Mouse (Mus musculus) heart, embryonic 16.5 days (tissue): ENCODE data around the gene Dgcr2. TPM values are rescaled to one million over a fixed set of nuclear protein-coding genes. Genes with fewer than 3 reads are reported as not detected.

Experiments
- ATAC-seq: fragments of 200-750 bp; cut with Nextera tagmentation; replicated peaks from 2 replicates; pipeline ENCODE4 v1.8.0; 2017; ENCODE audit warnings: moderate number of reproducible peaks; ENCODE audit not compliant: insufficient read depth, low FRiP score; ENCODE audit errors: extremely low read depth
- H3K27ac ChIP-seq: fragments of 300-500 bp; sonication (generic); 2 replicates; pipeline ENCODE4 v1.5.1; 2014; ENCODE audit warnings: mild to moderate bottlenecking, low read length, control low read depth, moderate library complexity
- H3K27me3 ChIP-seq: fragments of 300-500 bp; sonication (generic); 2 replicates; pipeline ENCODE4 v1.6.1; 2014; ENCODE audit warnings: low read length, mixed read lengths; ENCODE audit not compliant: control insufficient read depth, insufficient read depth
- H3K36me3 ChIP-seq: fragments of 300-500 bp; sonication (generic); 2 replicates; pipeline ENCODE4 v1.6.1; 2014; ENCODE audit not compliant: control insufficient read depth, insufficient read depth
- H3K4me1 ChIP-seq: fragments of 300-500 bp; sonication (generic); 2 replicates; pipeline ENCODE4 v1.6.1; 2014; ENCODE audit warnings: low read length, mixed read lengths; ENCODE audit not compliant: control insufficient read depth, insufficient read depth
- H3K4me2 ChIP-seq: fragments of 300-500 bp; sonication (generic); 2 replicates; pipeline ENCODE4 v1.6.1; 2014; ENCODE audit warnings: low read depth, mild to moderate bottlenecking, control low read depth, low read length
- H3K4me3 ChIP-seq: fragments of 300-500 bp; sonication (generic); 2 replicates; pipeline ENCODE4 v1.5.1; 2014; ENCODE audit warnings: mild to moderate bottlenecking, control low read depth, low read length
- H3K9ac ChIP-seq: fragments of 300-500 bp; sonication (generic); 2 replicates; pipeline ENCODE4 v1.6.1; 2014; ENCODE audit warnings: low read length, control low read depth
- H3K9me3 ChIP-seq: fragments of 300-500 bp; sonication (generic); replicated peaks from 2 replicates; pipeline ENCODE4 v1.6.1; 2016; ENCODE audit warnings: low read length; ENCODE audit not compliant: control insufficient read depth
- WGBS: fragments of 180-500 bp; shearing (Covaris S2); extraction: QIAGEN DNeasy Blood & Tissue Kit; methylation state at CpG from one replicate; pipeline ENCODE4 v1.1.7; 2014; 5-methylcytosine and 5-hydroxymethylcytosine counted together
- polyA plus RNA-seq: library from polyadenylated mRNA; unstranded; fragments of >200 nt; fragmentation: Nextera tagmentation; extraction: Ambion mirVana; gene quantifications from 2 replicates; pipeline ENCODE4 v1.2.1, GENCODE M21; 2015

Gene Dgcr2
- polyA plus RNA-seq, 1 experiment from 2014 or later = 46.9 TPM

- peaks cover 38% of the 10 kb centered on the region for H3K4me1 ChIP-seq
- H3K27ac ChIP-seq = no peak overlapping the region
- H3K4me2 ChIP-seq = peak overlapping the region; percentile 74
- no peaks in the 10 kb centered on the region for H3K9me3 ChIP-seq
- no peaks in the 10 kb centered on the region for H3K36me3 ChIP-seq
- WGBS = 31% methylated on average over 33 of the region's 33 CpGs
- peak overlapping the region; percentile 52 for H3K4me3 ChIP-seq
- H3K9ac ChIP-seq = peak overlapping the region; percentile 26; the same call in 1 of the 2 replicates
- ATAC-seq = no peak
- peaks cover 68% of the 10 kb centered on the region for H3K27me3 ChIP-seq
These were observed 94.5 kb downstream of the Dgcr2 start for GRCm38 (mm10) chr16:17803675-17804448.

GRCm38 (mm10) chr16:17802839-17803674 lies 95.3 kb downstream of the Dgcr2 start:
- 10% methylated on average over 83 of the region's 83 CpGs for WGBS
- ATAC-seq = no peak
- Histone ChIP-seq H3K9me3 (no peaks in the 10 kb centered on the region), H3K4me2 (peak overlapping the region; percentile 74), H3K9ac (peak overlapping the region; percentile 58), H3K4me3 (peak overlapping the region; percentile 52), H3K4me1 (peaks cover 40% of the 10 kb centered on the region), H3K27me3 (peaks cover 70% of the 10 kb centered on the region), H3K36me3 (no peaks in the 10 kb centered on the region), H3K27ac (no peak overlapping the region)

- Histone ChIP-seq H3K36me3 (no peaks in the 10 kb centered on the region), H3K9ac (peak overlapping the region; percentile 58), H3K4me2 (peak overlapping the region; percentile 74), H3K4me1 (peaks cover 40% of the 10 kb centered on the region), H3K4me3 (peak overlapping the region; percentile 52), H3K27me3 (peaks cover 71% of the 10 kb centered on the region), H3K27ac (no peak overlapping the region), H3K9me3 (no peaks in the 10 kb centered on the region)
- no peak for ATAC-seq
- 24% methylated on average over 18 of the region's 18 CpGs for WGBS
These were observed 95.9 kb downstream of the Dgcr2 start for GRCm38 (mm10) chr16:17802456-17802838.

- Histone ChIP-seq H3K4me1 (peaks cover 39% of the 10 kb centered on the region), H3K4me2 (no peak overlapping the region), H3K9ac (no peak overlapping the region), H3K9me3 (no peaks in the 10 kb centered on the region), H3K27ac (no peak overlapping the region), H3K36me3 (no peaks in the 10 kb centered on the region), H3K27me3 (peaks cover 72% of the 10 kb centered on the region), H3K4me3 (no peak overlapping the region)
- WGBS = 17% methylated on average over 7 of the region's 7 CpGs
- ATAC-seq = no peak
These were observed 96.4 kb downstream of the Dgcr2 start for GRCm38 (mm10) chr16:17801777-17802455.

GRCm38 (mm10) chr16:17799584-17799983 lies 98.8 kb downstream of the Dgcr2 start:
- no peak overlapping the region for H3K4me2 ChIP-seq
- no peak for ATAC-seq
- peaks cover 30% of the 10 kb centered on the region for H3K4me1 ChIP-seq
- H3K4me3 ChIP-seq = no peak overlapping the region
- no peaks in the 10 kb centered on the region for H3K9me3 ChIP-seq
- H3K27me3 ChIP-seq = peaks cover 57% of the 10 kb centered on the region
- H3K9ac ChIP-seq = no peak overlapping the region
- H3K36me3 ChIP-seq = no peaks in the 10 kb centered on the region
- no peak overlapping the region for H3K27ac ChIP-seq

- Histone ChIP-seq H3K27ac (peak overlapping the region; percentile 64), H3K4me1 (peaks cover 21% of the 10 kb centered on the region), H3K36me3 (no peaks in the 10 kb centered on the region), H3K27me3 (peaks cover 47% of the 10 kb centered on the region), H3K4me3 (peak overlapping the region; percentile 61), H3K9me3 (no peaks in the 10 kb centered on the region), H3K9ac (peak overlapping the region; percentile 79), H3K4me2 (peak overlapping the region; percentile 81)
- 6% methylated on average over 30 of the region's 45 CpGs for WGBS
- peak; percentile 59; the same call in 1 of the 2 replicates for ATAC-seq
These were observed 99.8 kb downstream of the Dgcr2 start for GRCm38 (mm10) chr16:17798321-17799180.

GRCm38 (mm10) chr16:17797812-17798311 lies 100.5 kb downstream of the Dgcr2 start:
- no peaks in the 10 kb centered on the region for H3K36me3 ChIP-seq
- peak overlapping the region; percentile 64 for H3K27ac ChIP-seq
- H3K27me3 ChIP-seq = peaks cover 41% of the 10 kb centered on the region
- H3K4me2 ChIP-seq = peak overlapping the region; percentile 81
- H3K9ac ChIP-seq = peak overlapping the region; percentile 79
- 5% methylated on average over 29 of the region's 29 CpGs for WGBS
- H3K4me3 ChIP-seq = peak overlapping the region; percentile 61
- ATAC-seq = peak; percentile 18; the same call in 1 of the 2 replicates
- peaks cover 15% of the 10 kb centered on the region for H3K4me1 ChIP-seq
- H3K9me3 ChIP-seq = no peaks in the 10 kb centered on the region
